Mouse (Mus musculus): ENCODE measurements around the gene Glce. TPM values are rescaled to one million over a fixed set of nuclear protein-coding genes. Genes with fewer than 3 reads are reported as not detected.

Glce gene
- polyA plus RNA-seq, 1 experiment from 2014 or later: 21.0 TPM

DNA sequence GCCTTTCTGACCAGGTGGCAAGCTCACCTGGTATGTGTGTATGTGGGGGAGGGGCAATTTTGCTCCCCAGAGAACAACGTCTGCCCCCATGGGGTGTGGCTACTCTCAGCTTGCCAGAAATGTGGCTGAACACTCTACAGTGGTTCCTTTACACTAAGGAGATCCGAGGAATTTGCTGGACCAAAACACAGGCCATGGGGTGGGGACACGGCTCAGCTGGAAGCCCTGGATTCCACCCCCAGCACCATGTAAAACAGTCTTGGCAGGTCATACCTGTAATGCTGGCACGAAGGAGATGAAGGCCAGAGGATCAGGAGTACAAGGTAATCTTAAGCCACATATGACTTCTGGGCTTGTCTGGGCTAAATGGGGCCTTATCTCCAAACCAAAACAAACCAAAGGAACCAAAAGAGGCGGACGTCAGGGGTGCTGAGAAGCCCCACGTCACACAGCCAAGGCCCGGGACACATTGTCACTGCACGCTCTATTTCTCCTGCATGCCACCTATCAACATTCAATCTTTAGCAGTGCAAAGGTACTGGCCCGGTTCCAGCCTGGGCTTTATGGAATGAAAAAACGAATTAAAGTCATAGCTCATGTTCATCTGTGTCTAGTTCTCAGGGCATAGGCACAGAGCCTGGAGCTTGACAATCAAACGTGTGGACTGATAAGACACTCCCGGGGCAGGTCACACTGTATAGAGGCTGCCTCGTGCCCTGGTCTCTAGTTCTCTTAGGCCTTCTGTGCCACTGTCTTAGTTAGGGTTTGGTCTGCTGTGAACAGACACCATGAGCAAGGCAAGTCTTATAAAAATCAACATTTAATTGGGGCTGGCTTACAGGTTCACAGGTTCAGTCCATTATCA lies 104.0 kb downstream of the Glce start:
- Histone ChIP-seq H3K4me2 (ENCODE audit: low read length) (no peak overlapping the region), H3K9ac (ENCODE audit: low read depth, low read length) (no peak overlapping the region), H3K4me3 (ENCODE audit: low read depth, low read length) (no peak overlapping the region), H3K36me3 (ENCODE audit: control insufficient read depth, insufficient read depth, low read length) (no peaks in the 10 kb centered on the region), H3K9me3 (replicated peaks; ENCODE audit: control insufficient read depth, low read length, poor library complexity, severe bottlenecking) (no peaks in the 10 kb centered on the region), H3K27me3 (ENCODE audit: control insufficient read depth, insufficient read depth, low read depth, low read length) (no peaks in the 10 kb centered on the region), H3K27ac (ENCODE audit: low read length) (no peak overlapping the region), H3K4me1 (ENCODE audit: control insufficient read depth, insufficient read depth, low read length) (no peaks in the 10 kb centered on the region)
- WGBS: 85% methylated on average over 14 of the region's 14 CpGs
- no peak for ATAC-seq

DNA sequence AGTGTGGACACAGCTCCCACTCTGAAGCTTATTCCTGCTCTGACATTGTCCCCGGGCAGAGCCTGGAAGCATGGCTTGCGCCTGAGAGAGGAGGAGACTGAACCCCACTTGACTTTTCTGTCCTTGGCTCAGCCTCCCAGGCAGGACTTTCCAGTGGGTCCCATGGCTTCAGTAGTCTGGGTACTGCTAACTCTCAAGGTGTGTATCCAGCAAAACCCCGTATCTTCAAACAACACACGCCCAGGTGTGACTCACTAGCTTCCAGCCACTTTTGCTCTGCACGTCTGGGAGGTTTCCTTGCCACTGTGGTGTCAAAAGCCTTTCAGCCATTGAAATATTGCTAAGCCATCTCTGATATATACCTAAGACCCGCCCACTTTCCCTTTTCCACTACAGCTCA lies 105.1 kb downstream of the Glce start:
- H3K9me3 ChIP-seq (replicated peaks; ENCODE audit: control insufficient read depth, low read length, poor library complexity, severe bottlenecking): no peaks in the 10 kb centered on the region
- H3K9ac ChIP-seq (ENCODE audit: low read depth, low read length): no peak overlapping the region
- no peak for ATAC-seq
- H3K4me1 ChIP-seq (ENCODE audit: control insufficient read depth, insufficient read depth, low read length): no peaks in the 10 kb centered on the region
- H3K4me2 ChIP-seq (ENCODE audit: low read length): no peak overlapping the region
- no peaks in the 10 kb centered on the region for H3K27me3 ChIP-seq (ENCODE audit: control insufficient read depth, insufficient read depth, low read depth, low read length)
- 91% methylated on average over 6 of the region's 6 CpGs for WGBS
- H3K27ac ChIP-seq (ENCODE audit: low read length): no peak overlapping the region
- H3K36me3 ChIP-seq (ENCODE audit: control insufficient read depth, insufficient read depth, low read length): no peaks in the 10 kb centered on the region
- no peak overlapping the region for H3K4me3 ChIP-seq (ENCODE audit: low read depth, low read length)

DNA sequence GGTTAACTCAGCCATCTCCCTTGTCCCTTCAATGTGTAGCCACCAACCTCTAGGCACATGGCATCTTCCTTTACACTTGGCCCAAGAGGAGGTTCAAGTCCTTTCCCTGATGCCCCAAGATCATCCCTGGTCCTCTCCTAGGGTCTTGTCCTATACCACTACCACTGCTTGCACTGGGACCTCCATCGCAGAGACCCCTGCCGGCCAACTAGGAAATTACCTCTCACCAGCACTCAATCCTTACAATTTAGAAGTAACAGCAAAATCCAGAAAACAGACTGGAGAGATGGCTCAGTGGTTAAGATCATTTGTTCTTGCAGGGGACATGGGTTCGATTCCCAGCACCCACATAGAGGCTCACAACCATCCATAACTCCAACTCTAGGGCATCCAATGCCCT lies 107.0 kb downstream of the Glce start:
- H3K9ac ChIP-seq (ENCODE audit: low read depth, low read length): no peak overlapping the region
- H3K4me1 ChIP-seq (ENCODE audit: control insufficient read depth, insufficient read depth, low read length): no peaks in the 10 kb centered on the region
- no peak for ATAC-seq
- 75% methylated on average over 3 of the region's 3 CpGs for WGBS
- H3K27ac ChIP-seq (ENCODE audit: low read length): no peak overlapping the region
- no peaks in the 10 kb centered on the region for H3K27me3 ChIP-seq (ENCODE audit: control insufficient read depth, insufficient read depth, low read depth, low read length)
- H3K9me3 ChIP-seq (replicated peaks; ENCODE audit: control insufficient read depth, low read length, poor library complexity, severe bottlenecking): no peaks in the 10 kb centered on the region
- H3K36me3 ChIP-seq (ENCODE audit: control insufficient read depth, insufficient read depth, low read length): no peaks in the 10 kb centered on the region
- no peak overlapping the region for H3K4me2 ChIP-seq (ENCODE audit: low read length)
- H3K4me3 ChIP-seq (ENCODE audit: low read depth, low read length): no peak overlapping the region

DNA sequence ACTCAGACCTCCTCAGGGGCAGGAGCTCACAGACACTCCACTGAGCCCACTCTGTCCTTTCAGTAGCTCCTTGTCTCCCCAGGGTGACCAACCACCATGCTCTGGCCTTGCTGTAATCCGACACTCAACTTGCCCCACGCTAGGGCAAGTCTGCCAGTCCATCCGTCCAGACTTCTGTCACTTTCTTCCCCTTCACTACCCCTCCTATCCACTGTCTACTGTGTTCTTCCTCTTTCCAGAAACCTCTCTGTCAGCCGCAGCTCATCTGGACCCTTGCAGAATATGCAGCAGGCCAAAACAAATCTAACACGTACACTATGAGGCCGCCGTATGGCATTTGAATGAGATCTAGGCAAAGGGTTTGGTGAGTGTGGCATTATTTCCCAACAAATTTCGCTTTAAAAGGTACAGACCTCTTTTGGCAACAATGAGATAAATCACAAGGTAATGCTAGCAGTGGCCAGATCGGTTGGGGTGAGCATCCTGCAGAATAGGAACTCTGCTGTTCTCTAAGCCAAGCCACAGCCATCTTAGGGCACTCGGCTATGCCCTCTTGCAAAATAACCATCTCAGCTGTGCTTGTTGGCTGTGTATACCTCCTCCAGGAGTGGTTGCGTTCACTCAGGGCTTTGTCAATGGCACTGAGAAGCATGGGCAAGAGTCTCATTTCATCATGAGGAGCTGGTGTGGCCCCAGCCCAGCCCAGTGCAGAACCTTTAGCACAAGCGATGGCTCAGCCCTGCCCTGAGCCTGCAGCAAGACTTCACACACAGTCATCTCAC lies 108.9 kb downstream of the Glce start:
- no peaks in the 10 kb centered on the region for H3K4me1 ChIP-seq (ENCODE audit: control insufficient read depth, insufficient read depth, low read length)
- no peak overlapping the region for H3K4me3 ChIP-seq (ENCODE audit: low read depth, low read length)
- no peaks in the 10 kb centered on the region for H3K36me3 ChIP-seq (ENCODE audit: control insufficient read depth, insufficient read depth, low read length)
- H3K9me3 ChIP-seq (replicated peaks; ENCODE audit: control insufficient read depth, low read length, poor library complexity, severe bottlenecking): no peaks in the 10 kb centered on the region
- H3K27ac ChIP-seq (ENCODE audit: low read length): no peak overlapping the region
- 72% methylated on average over 12 of the region's 12 CpGs for WGBS
- H3K9ac ChIP-seq (ENCODE audit: low read depth, low read length): no peak overlapping the region
- H3K27me3 ChIP-seq (ENCODE audit: control insufficient read depth, insufficient read depth, low read depth, low read length): no peaks in the 10 kb centered on the region
- ATAC-seq: no peak
- no peak overlapping the region for H3K4me2 ChIP-seq (ENCODE audit: low read length)

DNA sequence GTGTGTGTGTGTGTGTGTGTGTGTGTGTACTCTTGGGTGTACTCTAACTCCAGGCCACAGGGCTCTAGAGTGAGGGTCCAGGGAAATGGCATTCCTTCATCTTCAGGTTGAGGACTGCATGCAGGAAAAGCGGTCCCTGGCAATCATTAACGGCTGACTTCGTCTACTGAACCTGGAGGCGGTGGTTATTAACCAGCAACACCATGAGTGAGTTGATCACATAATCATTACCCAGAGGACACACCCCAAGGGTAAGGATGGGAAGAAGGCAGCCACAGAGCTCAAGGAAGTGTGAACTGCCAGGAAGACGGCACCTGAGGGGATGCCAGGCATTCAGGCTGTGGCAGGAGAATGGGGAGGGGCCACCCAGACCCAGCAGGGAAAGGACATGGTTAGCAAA lies 114.1 kb downstream of the Glce start:
- no peaks in the 10 kb centered on the region for H3K36me3 ChIP-seq (ENCODE audit: control insufficient read depth, insufficient read depth, low read length)
- WGBS: 81% methylated on average over 5 of the region's 5 CpGs
- no peaks in the 10 kb centered on the region for H3K9me3 ChIP-seq (replicated peaks; ENCODE audit: control insufficient read depth, low read length, poor library complexity, severe bottlenecking)
- no peak overlapping the region for H3K4me2 ChIP-seq (ENCODE audit: low read length)
- H3K27ac ChIP-seq (ENCODE audit: low read length): no peak overlapping the region
- H3K27me3 ChIP-seq (ENCODE audit: control insufficient read depth, insufficient read depth, low read depth, low read length): no peaks in the 10 kb centered on the region
- no peak for ATAC-seq
- H3K9ac ChIP-seq (ENCODE audit: low read depth, low read length): no peak overlapping the region
- H3K4me3 ChIP-seq (ENCODE audit: low read depth, low read length): no peak overlapping the region
- 0 out of 2 replicates have a peak, but pooled peaks cover 2% of the 10 kb centered on the region for H3K4me1 ChIP-seq (ENCODE audit: control insufficient read depth, insufficient read depth, low read length)

Small RNA genes within 50 kb of the gene (microRNA-seq; reads per million reads assigned to microRNA genes)
- 0.86 reads per million for gene Mir5133

Other genes starting within 250 kb of the Glce start
- gene Rplp1, start 208.1 kb downstream of the Glce start, polyA plus RNA-seq (2015; fragmentation: Nextera tagmentation; extraction: Ambion mirVana): 818 and 819 TPM in 2 replicates
- 10.1 and 12.9 TPM in 2 replicates for gene Kif23, start 175.9 kb downstream of the Glce start, polyA plus RNA-seq (2015; fragmentation: Nextera tagmentation; extraction: Ambion mirVana)
- gene Paqr5, start 95.8 kb downstream of the Glce start, polyA plus RNA-seq (2015; fragmentation: Nextera tagmentation; extraction: Ambion mirVana): 0.18 and 0.48 TPM in 2 replicates
- gene Spesp1, start 159.6 kb upstream of the Glce start, polyA plus RNA-seq (2015; fragmentation: Nextera tagmentation; extraction: Ambion mirVana): not detected in 2 replicates
- gene Anp32a, start 218.6 kb upstream of the Glce start, polyA plus RNA-seq (2015; fragmentation: Nextera tagmentation; extraction: Ambion mirVana): 107 and 117 TPM in 2 replicates

All from midbrain, embryonic 16.5 days (tissue).